Mouse (Mus musculus) cerebellum, adult 2 months (tissue): ENCODE measurements at regions not wholly inside any gene's neighbourhood (a gene's known extent, or its start where the extent isn't known, plus 50 kb on each side); places are given as distances from the start of the nearest gene placed in this dataset.

Experiments
- DNase-seq, 2 experiments: peaks; one replicate each; pipeline ENCODE4 v3.0.0; 2021
- H3K27ac ChIP-seq: fragments of 200-500 bp; 2 replicates; pipeline ENCODE4 v1.5.1; 2012; ENCODE audit warnings: low read length, control low read depth, inconsistent platforms; ENCODE audit not compliant: insufficient read depth
- H3K27me3 ChIP-seq: fragments of 200-500 bp; 2 replicates; pipeline ENCODE4 v1.6.1; 2012; ENCODE audit warnings: inconsistent platforms, mild to moderate bottlenecking, low read length, moderate library complexity; ENCODE audit not compliant: control insufficient read depth, insufficient read depth
- H3K4me1 ChIP-seq: fragments of 200-500 bp; 2 replicates; pipeline ENCODE4 v1.6.1; 2011; ENCODE audit warnings: low read length; ENCODE audit not compliant: control insufficient read depth, insufficient read depth
- H3K4me3 ChIP-seq: fragments of 200-500 bp; replicated peaks from 2 replicates; pipeline ENCODE3; 2011; ENCODE audit warnings: mild to moderate bottlenecking, low read depth, low read length, control low read depth; ENCODE audit not compliant: insufficient read depth
- CTCF ChIP-seq: fragments of 200-500 bp; IDR thresholded peaks from 2 replicates; pipeline ENCODE4 v1.5.1; 2011; ENCODE audit warnings: low read depth, mild to moderate bottlenecking, control low read depth, low read length, moderate library complexity, borderline replicate concordance; ENCODE audit not compliant: insufficient read depth
- POLR2A ChIP-seq: fragments of 200-500 bp; IDR thresholded peaks from 2 replicates; pipeline ENCODE4 v1.6.1; 2011; ENCODE audit warnings: low read length, control low read depth, borderline replicate concordance; ENCODE audit not compliant: insufficient read depth
- WGBS: fragments of 180-500 bp; shearing (Covaris S2); methylation state at CpG from one replicate; pipeline ENCODE4 v1.1.7; 2018; 5-methylcytosine and 5-hydroxymethylcytosine counted together

GRCm38 (mm10) chr5:75843807-75844206 is 134.5 kb downstream of the Kdr start:
- Histone ChIP-seq H3K27me3 (no peaks in the 10 kb centered on the region), H3K4me3 (no peak overlapping the region), H3K4me1 (no peaks in the 10 kb centered on the region), H3K27ac (no peak overlapping the region)
- WGBS = 81% methylated on average over 3 of the region's 3 CpGs
- TF ChIP-seq POLR2A = no peak
- TF ChIP-seq CTCF = no peak
- DNase-seq = no peak

GRCm38 (mm10) chr5:75840421-75840820 is 137.8 kb downstream of the Kdr start:
- WGBS = 85% methylated on average over 7 of the region's 7 CpGs
- no peak for TF ChIP-seq POLR2A
- TF ChIP-seq CTCF = no peak
- no peak overlapping the region for H3K4me3 ChIP-seq
- no peaks in the 10 kb centered on the region for H3K27me3 ChIP-seq
- no peak for DNase-seq
- H3K4me1 ChIP-seq = no peaks in the 10 kb centered on the region
- H3K27ac ChIP-seq = no peak overlapping the region

GRCm38 (mm10) chr5:75835556-75835961 is 142.7 kb downstream of the Kdr start:
- no peak for TF ChIP-seq POLR2A
- TF ChIP-seq CTCF = no peak
- 57% methylated on average over 20 of the region's 20 CpGs for WGBS
- Histone ChIP-seq H3K4me3 (peak overlapping the region; percentile 10), H3K27me3 (no peaks in the 10 kb centered on the region), H3K27ac (no peak overlapping the region), H3K4me1 (no peaks in the 10 kb centered on the region)
- DNase-seq = no peak

- H3K4me1 ChIP-seq = no peaks in the 10 kb centered on the region
- H3K27ac ChIP-seq = no peak overlapping the region
- no peak for TF ChIP-seq CTCF
- TF ChIP-seq POLR2A = no peak
- WGBS = 50% methylated on average over 17 of the region's 17 CpGs
- H3K4me3 ChIP-seq = no peak overlapping the region
- no peaks in the 10 kb centered on the region for H3K27me3 ChIP-seq
- no peak for DNase-seq
Measured at GRCm38 (mm10) chr5:75834766-75835555, 143.3 kb downstream of the Kdr start.

- no peak overlapping the region for H3K27ac ChIP-seq
- no peak overlapping the region for H3K4me3 ChIP-seq
- TF ChIP-seq POLR2A = no peak
- TF ChIP-seq CTCF = no peak
- no peak for DNase-seq
- no peaks in the 10 kb centered on the region; the same call in 1 of the 2 replicates for H3K27me3 ChIP-seq
- WGBS = 93% methylated on average over 5 of the region's 5 CpGs
- H3K4me1 ChIP-seq = no peaks in the 10 kb centered on the region
Measured at GRCm38 (mm10) chr5:75832341-75832740, 145.9 kb downstream of the Kdr start.

- no peak for TF ChIP-seq POLR2A
- no peak for TF ChIP-seq CTCF
- no peak for DNase-seq
- H3K4me1 ChIP-seq = no peaks in the 10 kb centered on the region
- 37% methylated on average over 6 of the region's 6 CpGs for WGBS
- H3K27me3 ChIP-seq = no peaks in the 10 kb centered on the region; the same call in 1 of the 2 replicates
- no peak overlapping the region for H3K27ac ChIP-seq
- H3K4me3 ChIP-seq = no peak overlapping the region
Measured at GRCm38 (mm10) chr5:75829850-75830625, 148.2 kb downstream of the Kdr start.

GRCm38 (mm10) chr5:75828332-75828731 is 149.9 kb downstream of the Kdr start:
- no peak overlapping the region for H3K27ac ChIP-seq
- no peaks in the 10 kb centered on the region; the same call in 1 of the 2 replicates for H3K27me3 ChIP-seq
- WGBS = 88% methylated on average over 5 of the region's 5 CpGs
- no peaks in the 10 kb centered on the region for H3K4me1 ChIP-seq
- no peak for DNase-seq
- TF ChIP-seq CTCF = no peak
- TF ChIP-seq POLR2A = no peak
- H3K4me3 ChIP-seq = no peak overlapping the region
